Mouse (Mus musculus) midbrain, embryonic 16.5 days (tissue): Measurements from ENCODE around the gene Krba1. TPM values are rescaled to one million over a fixed set of nuclear protein-coding genes. Genes with fewer than 3 reads are reported as not detected.

Experiments
- ATAC-seq: fragments of 200-750 bp; cut with Nextera tagmentation; 2 replicates; pipeline ENCODE4 v1.8.0; 2017; ENCODE audit warnings: moderate TSS enrichment
- H3K27ac ChIP-seq: fragments of 300-500 bp; sonication (generic); 2 replicates; pipeline ENCODE4 v1.5.1; 2014; ENCODE audit warnings: mild to moderate bottlenecking, low read length, mixed read lengths
- H3K27me3 ChIP-seq: fragments of 300-500 bp; sonication (generic); 2 replicates; pipeline ENCODE4 v1.6.1; 2014; ENCODE audit warnings: low read depth, low read length, mixed read lengths; ENCODE audit not compliant: control insufficient read depth, insufficient read depth
- H3K36me3 ChIP-seq: fragments of 300-500 bp; sonication (generic); 2 replicates; pipeline ENCODE4 v1.6.1; 2014; ENCODE audit warnings: mild to moderate bottlenecking, low read length, moderate library complexity, mixed read lengths; ENCODE audit not compliant: control insufficient read depth, insufficient read depth
- H3K4me1 ChIP-seq: fragments of 300-500 bp; sonication (generic); 2 replicates; pipeline ENCODE4 v1.6.1; 2014; ENCODE audit warnings: mild to moderate bottlenecking, low read length, mixed read lengths; ENCODE audit not compliant: control insufficient read depth, insufficient read depth
- H3K4me2 ChIP-seq: fragments of 300-500 bp; sonication (generic); 2 replicates; pipeline ENCODE4 v1.6.1; 2014; ENCODE audit warnings: mild to moderate bottlenecking, low read length, mixed read lengths
- H3K4me3 ChIP-seq: fragments of 300-500 bp; sonication (generic); 2 replicates; pipeline ENCODE4 v1.5.1; 2014; ENCODE audit warnings: low read depth, mild to moderate bottlenecking, low read length, moderate library complexity, mixed read lengths
- H3K9ac ChIP-seq: fragments of 300-500 bp; sonication (generic); 2 replicates; pipeline ENCODE4 v1.6.1; 2014; ENCODE audit warnings: low read depth, low read length, mixed read lengths
- H3K9me3 ChIP-seq: fragments of 300-500 bp; sonication (generic); replicated peaks from 2 replicates; pipeline ENCODE4 v1.6.1; 2014; ENCODE audit warnings: mild to moderate bottlenecking, low read length, mixed read lengths; ENCODE audit not compliant: control insufficient read depth, poor library complexity, severe bottlenecking
- WGBS: fragments of 180-500 bp; shearing (Covaris S2); extraction: QIAGEN DNeasy Blood & Tissue Kit; methylation state at CpG from one replicate; pipeline ENCODE4 v1.1.7; 2014; 5-methylcytosine and 5-hydroxymethylcytosine counted together
- polyA plus RNA-seq: library from polyadenylated mRNA; unstranded; fragments of >200 nt; fragmentation: Nextera tagmentation; extraction: Ambion mirVana; gene quantifications from 2 replicates; pipeline ENCODE4 v1.2.1, GENCODE M21; 2015

Krba1 gene
- polyA plus RNA-seq, 1 experiment from 2014 or later: 28.1 TPM

DNA sequence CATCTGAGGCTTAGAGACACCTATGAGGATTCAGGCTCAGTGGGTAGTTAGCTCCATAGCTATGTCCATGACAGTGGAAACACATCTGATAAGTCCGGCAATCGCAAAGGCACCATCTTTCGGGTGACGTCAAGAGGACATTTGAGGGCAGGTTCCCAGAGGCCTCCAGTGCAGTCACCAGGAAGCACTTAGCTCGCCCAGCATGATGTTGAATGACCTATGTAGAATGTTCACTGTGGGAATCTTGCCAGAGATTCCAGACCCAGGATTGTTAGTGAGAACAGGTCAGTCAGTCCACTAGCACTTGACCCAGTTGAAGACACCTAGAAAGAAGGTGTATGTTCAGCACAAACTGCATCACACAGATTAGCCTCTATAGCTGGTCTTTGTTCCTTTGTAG is 4.5 kb downstream of the Krba1 start:
- ATAC-seq: no peak
- 94% methylated on average over 5 of the region's 5 CpGs for WGBS
- Histone ChIP-seq H3K9me3 (no peaks in the 10 kb centered on the region), H3K36me3 (peaks cover 9% of the 10 kb centered on the region), H3K27ac (no peak overlapping the region), H3K27me3 (no peaks in the 10 kb centered on the region), H3K9ac (no peak overlapping the region), H3K4me2 (no peak overlapping the region), H3K4me1 (peaks cover 22% of the 10 kb centered on the region), H3K4me3 (no peak overlapping the region)

DNA sequence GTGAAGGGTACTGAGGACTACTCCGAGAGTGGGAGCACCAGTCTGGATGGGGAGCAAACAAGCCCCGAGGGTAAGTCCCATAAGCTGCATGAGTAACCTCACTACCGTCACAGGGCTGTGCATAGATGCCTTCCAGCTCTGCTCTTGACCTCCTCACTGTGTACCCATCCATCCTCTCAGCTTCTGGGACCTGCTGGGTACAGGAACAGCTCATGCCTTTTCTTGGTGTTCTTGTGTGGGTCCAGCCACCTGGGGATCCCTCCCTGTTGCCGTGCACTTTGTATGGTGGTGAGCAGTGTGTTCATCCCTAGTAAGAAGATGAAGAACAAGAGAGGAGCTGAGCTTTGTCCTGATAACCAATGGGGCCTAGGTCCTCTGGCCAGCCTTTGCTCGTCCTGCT is 8.7 kb downstream of the Krba1 start:
- H3K9me3 ChIP-seq: no peaks in the 10 kb centered on the region
- H3K4me2 ChIP-seq: no peak overlapping the region
- H3K36me3 ChIP-seq: peaks cover 20% of the 10 kb centered on the region
- no peak overlapping the region for H3K9ac ChIP-seq
- 0 out of 2 replicates have a peak, but pooled peaks cover 2% of the 10 kb centered on the region for H3K4me1 ChIP-seq
- 94% methylated on average over 5 of the region's 5 CpGs for WGBS
- no peak overlapping the region for H3K4me3 ChIP-seq
- no peak for ATAC-seq
- no peak overlapping the region for H3K27ac ChIP-seq
- H3K27me3 ChIP-seq: no peaks in the 10 kb centered on the region

DNA sequence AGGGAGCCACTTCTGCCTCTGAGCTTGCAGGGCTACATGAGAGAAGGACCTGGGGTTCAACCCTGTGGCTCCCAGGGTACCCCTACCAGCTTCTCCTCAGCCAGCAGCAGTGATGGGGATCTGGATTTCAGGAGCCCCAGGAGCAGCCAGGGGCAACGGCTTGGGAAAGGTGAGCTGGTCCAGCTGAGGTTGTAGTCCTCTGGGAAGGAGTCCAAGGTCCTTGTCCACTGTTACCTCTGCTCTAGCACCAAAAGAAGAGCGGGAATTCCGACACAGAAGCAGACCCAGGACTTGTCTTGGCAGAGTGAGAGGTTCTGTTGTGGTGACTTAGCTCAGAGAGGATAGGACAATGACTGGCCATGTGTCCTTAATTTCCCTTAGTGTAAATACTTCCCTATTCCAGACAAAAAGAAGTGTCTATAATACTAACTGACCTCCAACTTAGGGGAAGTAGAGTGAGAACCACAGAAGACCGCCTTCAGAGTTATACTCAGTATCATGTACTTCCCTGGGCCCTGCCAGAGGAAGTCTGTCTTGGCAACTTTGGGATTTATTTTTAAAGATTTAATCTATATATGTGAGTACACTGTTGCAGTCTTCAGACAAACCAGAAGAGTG is 14.4 kb downstream of the Krba1 start:
- no peak overlapping the region for H3K27ac ChIP-seq
- no peak for ATAC-seq
- H3K9ac ChIP-seq: no peak overlapping the region
- H3K27me3 ChIP-seq: no peaks in the 10 kb centered on the region
- peaks cover 51% of the 10 kb centered on the region for H3K36me3 ChIP-seq
- H3K4me2 ChIP-seq: no peak overlapping the region
- H3K9me3 ChIP-seq: no peaks in the 10 kb centered on the region
- 96% methylated on average over 4 of the region's 4 CpGs for WGBS
- H3K4me1 ChIP-seq: no peaks in the 10 kb centered on the region
- no peak overlapping the region for H3K4me3 ChIP-seq

DNA sequence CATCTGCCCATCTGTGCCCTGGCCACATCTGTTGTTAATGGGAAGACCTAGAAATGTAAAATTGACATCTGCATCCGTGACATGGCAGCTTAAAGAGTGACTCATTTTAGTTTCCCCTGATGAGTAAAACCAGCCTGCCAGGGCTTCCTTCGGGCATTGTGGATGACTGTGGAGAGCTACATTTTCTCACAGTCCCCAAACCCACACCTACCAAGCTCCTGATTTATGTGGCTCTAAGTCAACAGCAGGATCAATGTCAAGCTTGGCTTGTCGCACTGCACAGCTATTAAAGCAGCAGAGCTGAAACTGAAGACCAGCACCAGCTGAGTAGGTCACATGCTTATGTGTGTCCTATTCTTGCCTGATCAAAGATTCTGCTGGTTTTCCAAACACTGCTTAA is 15.2 kb downstream of the Krba1 start:
- no peaks in the 10 kb centered on the region for H3K4me1 ChIP-seq
- no peaks in the 10 kb centered on the region for H3K9me3 ChIP-seq
- H3K27me3 ChIP-seq: no peaks in the 10 kb centered on the region
- no peak overlapping the region for H3K4me3 ChIP-seq
- no peak for ATAC-seq
- no peak overlapping the region for H3K9ac ChIP-seq
- peaks cover 52% of the 10 kb centered on the region for H3K36me3 ChIP-seq
- no peak overlapping the region for H3K27ac ChIP-seq
- 90% methylated on average over 3 of the region's 3 CpGs for WGBS
- no peak overlapping the region for H3K4me2 ChIP-seq

DNA sequence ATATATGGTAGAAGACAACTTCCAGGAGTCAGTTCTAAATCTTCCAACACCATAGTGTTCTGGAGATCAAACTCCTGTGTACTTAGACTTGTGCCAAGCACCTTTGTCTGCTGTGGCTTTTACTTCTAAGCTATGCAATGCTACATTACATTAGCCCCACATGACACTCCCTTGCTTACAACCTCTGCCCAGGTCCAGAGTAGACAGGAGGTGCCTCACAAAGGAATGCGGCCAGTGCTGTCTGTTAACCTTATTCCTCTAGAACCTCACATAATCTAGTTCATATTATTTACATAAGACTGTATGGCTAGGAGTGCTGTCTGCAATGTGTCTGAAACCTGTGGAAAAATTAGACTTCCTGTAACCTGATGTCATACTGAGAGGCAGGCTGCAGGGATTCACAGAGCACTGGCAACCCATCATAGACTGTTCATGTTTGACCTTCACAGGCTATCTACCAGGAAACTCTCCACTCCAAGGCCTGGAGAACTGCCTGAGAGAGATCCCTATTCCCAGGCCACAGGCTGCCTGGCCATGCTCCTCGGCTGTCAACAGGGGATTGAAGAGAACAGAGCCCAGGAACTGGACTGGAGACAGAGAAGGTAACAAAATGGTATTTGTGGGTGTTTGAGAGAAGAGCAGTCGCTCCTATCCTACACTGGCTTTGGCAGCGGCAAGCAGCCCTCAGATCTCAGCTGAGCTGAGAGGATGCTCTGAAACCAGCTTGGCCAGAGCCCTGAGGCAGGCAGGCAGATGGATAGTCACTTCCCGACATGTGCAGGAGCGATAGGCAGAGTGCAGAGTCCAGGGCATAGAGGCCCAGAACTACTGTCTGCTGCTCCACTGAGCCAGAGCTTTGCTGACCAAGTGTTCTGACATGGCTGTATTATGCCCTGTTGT is 16.1 kb downstream of the Krba1 start:
- no peak overlapping the region for H3K4me2 ChIP-seq
- H3K27me3 ChIP-seq: no peaks in the 10 kb centered on the region
- peaks cover 61% of the 10 kb centered on the region for H3K36me3 ChIP-seq
- H3K27ac ChIP-seq: no peak overlapping the region
- H3K4me1 ChIP-seq: no peaks in the 10 kb centered on the region
- WGBS: 97% methylated on average over 6 of the region's 6 CpGs
- no peak for ATAC-seq
- no peaks in the 10 kb centered on the region for H3K9me3 ChIP-seq
- H3K4me3 ChIP-seq: no peak overlapping the region
- no peak overlapping the region for H3K9ac ChIP-seq

DNA sequence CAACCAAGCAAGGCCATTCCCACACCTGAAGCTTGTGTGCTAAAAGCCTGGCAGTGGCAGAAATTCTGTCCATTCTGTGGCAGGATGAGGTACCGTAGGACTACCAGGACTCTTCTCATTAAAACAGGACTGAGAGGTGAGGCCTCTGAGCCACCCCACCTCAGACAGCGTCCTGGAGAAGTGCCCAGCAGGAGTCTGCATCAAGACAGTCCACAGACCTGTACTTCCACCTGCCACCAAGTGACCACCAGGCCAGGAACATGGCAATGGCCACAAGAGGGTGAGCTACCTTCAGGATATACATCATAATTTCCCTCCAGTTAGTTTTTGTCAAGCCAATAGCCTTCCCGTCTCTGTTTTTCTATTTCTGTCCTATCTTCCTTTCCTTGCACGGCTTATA is 16.8 kb downstream of the Krba1 start:
- no peaks in the 10 kb centered on the region for H3K9me3 ChIP-seq
- H3K9ac ChIP-seq: no peak overlapping the region
- H3K36me3 ChIP-seq: peaks cover 65% of the 10 kb centered on the region
- H3K4me3 ChIP-seq: no peak overlapping the region
- H3K4me2 ChIP-seq: no peak overlapping the region
- no peaks in the 10 kb centered on the region for H3K4me1 ChIP-seq
- no peaks in the 10 kb centered on the region for H3K27me3 ChIP-seq
- no peak for ATAC-seq
- 93% methylated on average over 4 of the region's 4 CpGs for WGBS
- H3K27ac ChIP-seq: no peak overlapping the region

DNA sequence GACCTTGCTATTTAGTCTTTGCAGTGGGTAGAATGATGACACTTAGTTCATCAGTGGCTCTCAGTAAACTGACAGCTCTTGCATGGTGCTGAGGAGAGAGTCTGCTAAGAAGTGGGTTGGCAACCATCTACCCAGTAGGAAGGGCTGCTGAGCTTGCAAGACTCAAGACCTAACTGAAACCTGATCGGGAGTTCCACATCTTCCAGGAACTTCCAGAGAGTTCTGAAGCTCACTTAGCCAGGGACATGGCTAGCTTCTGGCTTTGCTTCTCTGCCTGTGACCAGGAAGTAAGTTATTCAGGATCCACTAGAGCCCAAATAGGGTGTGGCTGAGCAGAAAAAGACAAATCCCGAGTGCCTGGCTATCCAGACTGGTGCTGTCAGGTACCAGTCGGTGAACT is 17.3 kb downstream of the Krba1 start:
- Histone ChIP-seq H3K9ac (no peak overlapping the region), H3K27ac (no peak overlapping the region), H3K4me3 (no peak overlapping the region), H3K9me3 (no peaks in the 10 kb centered on the region), H3K4me1 (no peaks in the 10 kb centered on the region), H3K27me3 (no peaks in the 10 kb centered on the region), H3K36me3 (peaks cover 70% of the 10 kb centered on the region), H3K4me2 (no peak overlapping the region)
- no peak for ATAC-seq
- WGBS: 89% methylated on average over 3 of the region's 3 CpGs

DNA sequence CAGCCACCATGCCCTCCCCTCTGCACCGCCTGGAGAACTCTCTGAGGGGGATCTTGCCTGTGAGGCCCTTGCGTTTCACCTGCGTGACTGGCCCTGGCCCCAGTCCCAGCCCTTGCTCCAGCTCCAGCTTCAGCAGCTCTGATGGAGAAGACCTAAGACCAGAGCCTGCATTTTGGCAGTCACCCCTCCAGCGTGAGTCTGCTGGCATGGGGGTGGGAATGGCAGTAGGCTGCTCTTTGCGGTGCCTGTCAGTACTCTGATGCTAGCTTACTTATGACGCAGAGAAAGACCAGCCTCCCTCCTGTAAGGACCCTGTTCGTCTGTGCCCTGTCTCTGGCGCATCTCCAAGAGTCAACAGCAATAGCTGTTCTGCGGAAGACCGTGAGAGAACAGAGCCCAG is 17.7 kb downstream of the Krba1 start:
- Histone ChIP-seq H3K9me3 (no peaks in the 10 kb centered on the region), H3K4me3 (no peak overlapping the region), H3K36me3 (peaks cover 70% of the 10 kb centered on the region), H3K4me1 (no peaks in the 10 kb centered on the region), H3K4me2 (no peak overlapping the region), H3K9ac (no peak overlapping the region), H3K27me3 (no peaks in the 10 kb centered on the region), H3K27ac (no peak overlapping the region)
- ATAC-seq: no peak
- 80% methylated on average over 10 of the region's 10 CpGs for WGBS

DNA sequence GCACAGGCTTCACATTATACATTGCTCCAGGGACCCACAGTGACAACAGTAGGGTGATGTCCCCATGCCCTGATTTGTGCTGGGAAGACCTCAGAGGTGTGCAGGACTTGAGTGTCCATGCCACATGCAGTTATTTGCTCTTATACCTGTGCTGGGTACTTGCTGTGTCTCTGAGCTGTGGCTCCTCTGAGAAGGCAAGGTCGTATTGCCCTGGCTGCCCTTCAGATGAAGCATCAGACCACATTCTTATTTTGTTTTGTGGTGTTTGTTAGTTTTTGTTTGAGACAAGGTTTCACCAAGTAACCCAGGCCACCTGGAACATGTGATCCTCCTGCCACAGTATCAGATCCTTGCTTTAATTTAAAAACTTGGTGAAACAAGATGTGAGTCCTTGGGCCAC is 19.5 kb downstream of the Krba1 start:
- no peak overlapping the region for H3K27ac ChIP-seq
- peaks cover 59% of the 10 kb centered on the region for H3K36me3 ChIP-seq
- H3K9me3 ChIP-seq: no peaks in the 10 kb centered on the region
- H3K4me2 ChIP-seq: no peak overlapping the region
- no peak overlapping the region for H3K9ac ChIP-seq
- no peaks in the 10 kb centered on the region for H3K4me1 ChIP-seq
- H3K27me3 ChIP-seq: no peaks in the 10 kb centered on the region
- no peak for ATAC-seq
- 97% methylated on average over 1 of the region's 1 CpGs for WGBS
- no peak overlapping the region for H3K4me3 ChIP-seq
